Mouse (Mus musculus): ENCODE data around the gene Dbn1. TPM values are rescaled to one million over a fixed set of nuclear protein-coding genes. Genes with fewer than 3 reads are reported as not detected.
"Not testable (repeated sequence)": the region's sequence is repeated elsewhere in the genome, so short reads cannot be mapped to it uniquely, and the experiment has no call there.

Dbn1 gene
- total RNA-seq, 2 experiments from 2014 or later: 287 to 295 TPM

GRCm38 (mm10) chr13:55464027-55464884, 23.7 kb downstream of the Dbn1 start, which contains the start of gene Prr7:
Gene Prr7, plus strand, starts transcription at chr13:55464267.
- intact Hi-C loops (cut with DNase I): loop anchor here (2.0 kb wide), 1 partner anchor 19 kb away; the partner anchor contains the start of gene Grk6
- DNase-seq (ENCODE audit: low spot score in 2 of 2): peak; percentile 73 to 82

- peak in 1 of 2 experiments; percentile 35 for DNase-seq (ENCODE audit: low spot score in 2 of 2)
- intact Hi-C loops (cut with DNase I): loop anchor here (2.0 kb wide), 1 partner anchor 19 kb away; the partner anchor contains the start of gene Grk6
Measured at GRCm38 (mm10) chr13:55463399-55464026, 24.4 kb downstream of the Dbn1 start.

DNA sequence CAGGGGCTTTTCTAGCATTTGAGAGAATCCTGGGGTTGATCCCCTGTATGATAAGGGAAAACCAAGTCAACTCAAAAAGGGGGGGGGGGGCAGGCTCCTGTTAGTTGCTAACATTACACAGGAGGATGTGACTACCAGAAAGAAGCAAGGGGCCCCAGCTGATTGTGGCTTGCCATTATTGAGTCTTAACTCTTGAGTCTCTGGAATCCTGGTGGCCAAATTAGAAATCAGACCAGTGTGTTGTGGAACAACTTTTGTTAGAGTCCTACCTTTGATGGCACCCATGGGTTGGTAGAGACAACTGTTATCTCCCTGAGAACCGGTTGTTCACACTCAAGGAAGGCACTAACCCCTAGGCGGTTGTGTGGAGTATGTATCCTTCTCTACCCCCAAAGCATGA, 24.9 kb downstream of the Dbn1 start:
- intact Hi-C loops (cut with DNase I): no loop called here
- DNase-seq (ENCODE audit: low spot score in 2 of 2): no peak

DNA sequence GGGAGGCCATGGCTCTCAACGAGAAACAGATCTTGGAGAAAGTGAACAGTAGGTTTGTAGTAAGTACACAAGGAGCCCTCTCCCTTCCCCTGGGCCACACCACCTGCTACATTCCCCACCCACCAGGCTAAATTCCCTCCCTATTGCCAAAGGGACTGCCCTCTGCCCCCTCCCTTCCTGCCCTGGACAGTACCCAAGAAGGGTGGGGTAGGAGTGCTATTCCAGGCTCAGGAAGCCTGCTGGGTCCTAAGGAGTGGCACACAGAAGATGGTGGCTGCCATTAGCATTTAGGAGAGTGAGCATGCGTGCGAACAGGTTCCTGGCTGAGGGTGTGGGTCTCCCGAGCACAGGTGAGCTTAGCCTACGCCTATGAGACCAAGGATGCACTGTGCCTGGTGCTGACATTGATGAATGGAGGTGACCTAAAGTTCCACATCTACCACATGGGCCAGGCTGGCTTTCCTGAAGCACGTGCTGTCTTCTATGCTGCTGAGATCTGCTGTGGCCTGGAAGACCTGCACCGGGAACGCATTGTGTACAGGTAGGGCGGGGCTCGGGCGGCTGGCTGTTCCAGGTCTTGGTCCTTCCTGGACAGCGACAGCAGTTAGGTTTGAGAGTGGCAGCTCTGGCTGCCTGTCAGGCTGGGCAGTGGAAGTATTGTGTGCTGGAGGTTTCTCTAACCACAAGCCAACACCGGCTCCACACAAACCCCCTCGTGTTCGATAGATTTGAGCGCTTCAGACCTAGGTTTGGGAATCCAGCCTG, 35.9 kb downstream of the Dbn1 start:
- intact Hi-C loops (cut with DNase I): no loop called here
- DNase-seq (ENCODE audit: low spot score in 2 of 2): no peak

GRCm38 (mm10) chr13:55451296-55451695, 36.6 kb downstream of the Dbn1 start:
- intact Hi-C loops (cut with DNase I): no loop called here

GRCm38 (mm10) chr13:55450511-55450980, 37.4 kb downstream of the Dbn1 start:
- intact Hi-C loops (cut with DNase I): no loop called here
- DNase-seq (ENCODE audit: low spot score in 2 of 2): peak in 1 of 2 experiments; percentile 45

More at GRCm38 (mm10) chr13:55451296-55451695, 36.6 kb downstream of the Dbn1 start:
- DNase-seq (ENCODE audit: low spot score in 2 of 2): no peak

- intact Hi-C loops (cut with DNase I): no loop called here
Measured at GRCm38 (mm10) chr13:55449679-55450441, 38.1 kb downstream of the Dbn1 start.

GRCm38 (mm10) chr13:55449205-55449604, 38.7 kb downstream of the Dbn1 start:
- intact Hi-C loops (cut with DNase I): no loop called here
- no peak for DNase-seq (ENCODE audit: low spot score in 2 of 2)

More at GRCm38 (mm10) chr13:55449679-55450441, 38.1 kb downstream of the Dbn1 start:
- DNase-seq (ENCODE audit: low spot score in 2 of 2): no peak

- no peak for DNase-seq (ENCODE audit: low spot score in 2 of 2)
- intact Hi-C loops (cut with DNase I): no loop called here
Measured at GRCm38 (mm10) chr13:55448131-55448530, 39.8 kb downstream of the Dbn1 start.

DNA sequence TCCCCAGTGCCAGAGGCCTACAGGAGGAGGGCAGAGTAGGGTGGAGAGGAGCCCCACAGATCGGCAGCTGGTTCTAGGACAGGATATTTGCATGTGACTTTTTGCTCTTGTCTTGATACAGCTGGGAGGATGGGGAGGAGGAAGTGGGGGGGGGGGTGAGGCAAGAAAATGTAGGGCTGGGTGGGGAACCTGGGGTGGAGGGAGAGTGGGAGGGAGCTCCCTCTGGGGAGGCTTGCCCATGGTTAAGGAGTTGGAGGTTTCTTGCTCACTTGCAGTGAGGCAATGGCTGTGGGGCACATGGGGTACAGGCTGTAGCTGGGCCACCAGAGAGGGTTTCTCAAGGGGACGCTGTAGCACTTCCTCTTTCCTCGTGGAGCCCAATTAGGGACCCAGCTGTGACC, 40.4 kb downstream of the Dbn1 start:
- intact Hi-C loops (cut with DNase I): no loop called here
- no peak for DNase-seq (ENCODE audit: low spot score in 2 of 2)

- intact Hi-C loops (cut with DNase I): no loop called here
- no peak for DNase-seq (ENCODE audit: low spot score in 2 of 2)
Measured at GRCm38 (mm10) chr13:55446483-55447105, 41.3 kb downstream of the Dbn1 start.

DNA sequence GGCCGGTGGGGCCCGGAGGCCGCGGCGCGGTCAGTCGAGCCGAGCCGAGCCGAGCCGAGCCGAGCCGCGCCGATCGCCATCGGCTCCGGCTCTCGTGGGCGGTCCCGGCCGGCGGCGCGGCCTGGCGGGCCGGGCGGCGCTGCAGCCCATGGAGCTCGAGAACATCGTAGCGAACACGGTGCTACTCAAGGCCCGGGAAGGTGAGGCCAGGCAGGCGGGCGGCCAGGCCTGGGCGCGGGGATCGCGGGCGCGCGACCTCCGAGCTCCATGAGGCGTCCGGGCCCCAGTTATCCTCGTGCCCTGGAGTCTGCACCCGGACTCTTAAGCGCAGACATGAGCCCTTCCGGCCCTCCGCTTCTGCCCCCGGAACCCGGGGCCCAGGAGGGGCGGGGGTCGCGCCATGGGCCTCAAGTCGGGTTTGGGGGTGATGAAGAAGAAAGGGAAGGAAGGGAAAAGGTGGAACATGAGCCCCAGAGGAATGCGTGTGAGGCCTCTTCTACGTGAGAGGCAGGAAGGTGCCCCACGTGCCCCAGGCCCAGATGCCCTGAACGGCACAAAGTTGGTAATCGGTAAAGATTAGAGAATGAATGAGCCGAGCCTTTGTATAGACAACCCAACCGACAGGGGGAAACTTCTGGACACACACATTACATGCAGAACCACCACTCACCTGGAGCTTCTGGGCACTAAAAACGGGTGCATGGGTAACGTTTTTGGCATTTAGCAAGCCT, 42.4 kb downstream of the Dbn1 start:
- DNase-seq (ENCODE audit: low spot score in 2 of 2): no peak
- intact Hi-C loops (cut with DNase I): loop anchor here (2.0 kb wide), 1 partner anchor 19 kb away; the partner anchor contains the start of gene Prr7

- intact Hi-C loops (cut with DNase I): loop anchor here (2.0 kb wide), 1 partner anchor 20 kb away; the partner anchor contains the start of gene Prr7
- DNase-seq (ENCODE audit: low spot score in 2 of 2): peak; percentile 99 to 100
Measured at GRCm38 (mm10) chr13:55444937-55445315, 43.0 kb downstream of the Dbn1 start, which contains the start of gene Grk6. Gene Grk6, plus strand, starts transcription at chr13:55445072.

- intact Hi-C loops (cut with DNase I): loop anchor here (2.0 kb wide), 1 partner anchor 20 kb away; the partner anchor contains the start of gene Prr7
- peak in 1 of 2 experiments; percentile 78 for DNase-seq (ENCODE audit: low spot score in 2 of 2)
Measured at GRCm38 (mm10) chr13:55444286-55444936, 43.5 kb downstream of the Dbn1 start.

DNA sequence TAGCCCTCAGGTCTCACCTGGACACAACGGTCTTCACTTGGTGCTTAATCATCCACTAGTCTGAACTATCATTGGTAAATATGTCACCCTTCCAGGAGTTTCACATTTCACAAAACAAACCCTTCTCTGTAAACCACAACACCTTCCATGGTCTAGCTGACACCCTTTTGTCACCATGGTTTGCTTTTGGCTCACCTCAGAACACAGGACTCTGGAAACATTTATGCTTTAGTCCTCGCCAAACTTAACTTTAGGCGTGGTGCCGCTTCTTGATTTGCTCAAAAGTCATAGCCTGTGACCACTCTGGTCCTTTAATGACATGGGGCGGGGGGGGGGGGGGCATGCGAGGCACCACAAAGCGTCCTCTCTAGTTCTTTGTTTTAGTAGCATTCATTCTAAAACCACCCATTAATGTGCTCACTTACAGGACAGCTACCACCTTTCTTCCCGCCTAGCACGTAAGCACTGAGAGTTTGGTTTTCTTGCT, 44.1 kb downstream of the Dbn1 start:
- intact Hi-C loops (cut with DNase I): loop anchor here (2.0 kb wide), 1 partner anchor 21 kb away; the partner anchor contains the start of gene Prr7
- DNase-seq (ENCODE audit: low spot score in 2 of 2): no peak

DNA sequence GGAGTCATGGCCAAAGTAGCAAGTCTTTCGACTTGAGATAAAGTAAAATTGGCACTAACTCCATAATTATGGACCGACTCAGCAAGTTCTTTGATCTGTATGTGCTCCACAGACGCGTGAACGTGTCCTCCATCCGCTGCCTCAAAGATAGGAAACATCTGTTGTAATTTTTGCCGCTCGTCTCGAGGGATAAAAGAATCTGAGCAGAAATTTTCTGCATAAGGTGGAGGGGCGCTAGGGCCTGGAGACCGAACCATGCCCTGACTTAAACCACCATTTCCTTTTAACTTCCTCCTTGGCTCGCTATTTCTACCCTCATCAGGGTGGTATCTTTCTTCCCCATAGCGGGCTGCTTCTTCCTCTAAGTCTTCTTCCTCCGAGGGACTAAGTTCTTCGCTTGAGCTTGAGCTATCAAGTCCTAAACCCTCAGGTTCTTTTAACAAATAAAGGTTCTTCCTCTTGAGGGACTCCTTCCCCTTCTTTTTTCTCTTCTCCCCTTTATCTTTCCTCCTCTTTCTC, 50.7 kb downstream of the Dbn1 start:
- intact Hi-C loops (cut with DNase I); DNase-seq (ENCODE audit: low spot score in 2 of 2): not testable (repeated sequence)

All from left cerebral cortex, postnatal 25 days (tissue).